12 mouse cellular contexts compared by ENCODE assay signal in the genomic region with DNA sequence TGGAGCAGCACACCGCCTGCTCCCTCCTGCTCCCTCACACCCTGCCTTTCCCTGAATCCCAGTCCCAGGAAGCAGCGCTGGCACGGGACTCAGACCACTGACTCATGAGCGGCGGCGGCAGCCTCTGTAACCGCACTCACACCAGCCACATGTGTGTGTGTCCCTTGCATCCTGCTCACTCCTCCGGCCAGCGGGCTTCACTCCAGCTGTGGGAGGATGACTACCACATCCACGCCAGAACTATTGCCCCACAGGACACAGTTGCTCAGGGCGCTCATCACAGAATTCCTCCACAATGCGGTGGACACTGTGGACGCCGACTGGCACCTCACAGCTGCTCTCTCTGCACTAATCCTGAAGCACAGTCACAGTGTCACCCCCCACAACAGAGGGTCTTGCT. TPM values are rescaled to one million over a fixed set of nuclear protein-coding genes. Genes with fewer than 3 reads are reported as not detected.
DNase-seq lines count a peak whose midpoint lies in the region.
"Had no signal": no experiment of that assay in that cellular context is flagged by ENCODE, and none has a peak within 500 bp of the region (broad histone marks: within the 10 kb centered on the region; RNA-seq: fewer than 3 reads in every experiment).

No protein-coding gene starts in this region.

- DNase-seq in urinary bladder, postnatal 25 days (ENCODE audit: low spot score): peak; percentile 55
- DNase-seq in urinary bladder, adult 2 months (ENCODE audit: low spot score): no peak
- peak; percentile 76 for DNase-seq in fibroblast of lung, adult 2 months (ENCODE audit: low read depth)
- peak; percentile 64 for DNase-seq in heart, postnatal 4 days
- DNase-seq in thymus, postnatal 4 days: no peak
- DNase-seq in frontal cortex, postnatal 25 days (ENCODE audit: low spot score in 2 of 2): no peak
- DNase-seq in right cerebral cortex, postnatal 10 days (ENCODE audit: low spot score in 2 of 2): no peak
- DNase-seq: cerebellum, postnatal 36 days; right cerebral cortex, postnatal 25 days had no signal

RNA-seq across cellular contexts. Expression of a gene that starts 47.4 kb away (rescaled TPM):
- not detected in 2 replicates for polyA plus RNA-seq in urinary bladder, adult 2 months (2012; rRNA removed)
- not detected for total RNA-seq in heart, postnatal 4 days (2021)
- total RNA-seq: layer of hippocampus, adult 2 months had no signal
- polyA plus RNA-seq: limb, embryonic 12.5 days; Patski had no signal

Comparison
In these comparisons a context has a peak if more than half of its experiments do, and no peak if none do; other contexts are left out.
1. DNase-seq: peak in urinary bladder, postnatal 25 days (single experiment), fibroblast of lung, adult 2 months (single experiment) and heart, postnatal 4 days (single experiment); none in urinary bladder, adult 2 months (single experiment), thymus, postnatal 4 days (single experiment), frontal cortex, postnatal 25 days (0 of 2) and right cerebral cortex, postnatal 10 days (0 of 2).